Comparison of ENCODE assay signal across 21 mouse cellular contexts in the genomic region with DNA sequence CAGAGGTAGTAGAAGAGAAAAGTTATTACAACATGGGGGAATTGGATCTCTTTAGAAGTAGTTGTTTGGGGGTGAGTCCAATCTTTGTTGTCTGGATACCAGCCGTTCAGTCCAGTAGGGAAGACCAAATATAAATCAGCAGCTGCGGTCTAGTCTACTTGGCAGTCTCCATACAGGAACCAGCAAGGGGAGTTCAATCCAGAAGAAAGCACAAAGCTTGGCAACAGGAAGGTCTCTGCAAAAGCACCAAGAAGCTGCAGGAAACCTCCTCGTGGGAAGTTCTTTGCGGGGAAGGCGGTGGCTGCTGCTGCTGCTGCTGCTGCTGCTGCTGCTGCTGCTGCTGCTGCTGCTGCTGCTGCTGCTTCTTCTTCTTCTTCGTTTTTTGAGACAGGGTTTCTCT. TPM values are rescaled to one million over a fixed set of nuclear protein-coding genes. Genes with fewer than 3 reads are reported as not detected.
DNase-seq lines count a peak whose midpoint lies in the region; ATAC-seq and TF ChIP-seq lines count a peak whose summit lies in the region.
"Had no signal": no experiment of that assay in that cellular context is flagged by ENCODE, and none has a peak within 500 bp of the region (broad histone marks: within the 10 kb centered on the region; RNA-seq: fewer than 3 reads in every experiment).

No protein-coding gene starts in this region.

- H3K9ac ChIP-seq in hindbrain, postnatal 0 days (replicated peaks; ENCODE audit: low read length) = no peak overlapping the region
- H3K9ac ChIP-seq in hindbrain, embryonic 12.5 days = no peak overlapping the region
- H3K9ac ChIP-seq: embryonic facial prominence, embryonic 15.5 days; forebrain, embryonic 15.5 days had no signal

- H3K4me2 ChIP-seq in hindbrain, postnatal 0 days (ENCODE audit: low read depth, low read length) = no peak overlapping the region
- no peak overlapping the region for H3K4me2 ChIP-seq in hindbrain, embryonic 12.5 days (replicated peaks)
- H3K4me2 ChIP-seq: embryonic facial prominence, embryonic 15.5 days; forebrain, embryonic 15.5 days had no signal

- no peak for ATAC-seq in hindbrain, postnatal 0 days
- ATAC-seq in hindbrain, embryonic 12.5 days (ENCODE audit: low FRiP score) = no peak
- ATAC-seq: activated CD4-positive, CD25-positive, alpha-beta regulatory T cell, adult 4 months; forebrain, embryonic 15.5 days; hindbrain, embryonic 16.5 days; Patski had no signal

- no peaks in the 10 kb centered on the region for H3K4me1 ChIP-seq in hindbrain, postnatal 0 days (ENCODE audit: insufficient read depth, low read length)
- no peaks in the 10 kb centered on the region for H3K4me1 ChIP-seq in hindbrain, embryonic 12.5 days
- H3K4me1 ChIP-seq: embryonic facial prominence, embryonic 15.5 days; forebrain, embryonic 15.5 days had no signal

- peak; percentile 91 for DNase-seq in heart, adult 11 months
- DNase-seq in heart, adult 8-10 months (ENCODE audit: low spot score) = no peak
- peak; percentile 1 for DNase-seq in hindbrain, postnatal 0 days (ENCODE audit: low spot score)
- peak; percentile 1 for DNase-seq in lung, postnatal 10 days
- no peak for DNase-seq in lung, postnatal 25 days (ENCODE audit: low spot score)
- DNase-seq in layer of hippocampus, postnatal 25 days (ENCODE audit: extremely low spot score in 1 of 2, low spot score in 1 of 2) = no peak
- DNase-seq: adrenal gland, adult 2 months; adrenal gland, postnatal 25 days; cerebellum, adult 2 months; cerebellum, postnatal 10 days; embryo, embryonic 11 days; gastrocnemius, postnatal 25 days; kidney, adult 18-20 months had no signal

- no peak overlapping the region for H3K4me3 ChIP-seq in hindbrain, postnatal 0 days (ENCODE audit: low read length)
- no peak overlapping the region for H3K4me3 ChIP-seq in hindbrain, embryonic 12.5 days
- H3K4me3 ChIP-seq: embryonic facial prominence, embryonic 15.5 days; erythroblast, embryonic 14.5 days; forebrain, embryonic 15.5 days had no signal

- H3K27ac ChIP-seq in hindbrain, postnatal 0 days = no peak overlapping the region
- H3K27ac ChIP-seq in hindbrain, embryonic 12.5 days = no peak overlapping the region
- H3K27ac ChIP-seq: embryonic facial prominence, embryonic 15.5 days; forebrain, embryonic 15.5 days had no signal

- 73% methylated on average over 6 of the region's 6 CpGs for WGBS in hindbrain, postnatal 0 days
- 84% methylated on average over 6 of the region's 6 CpGs for WGBS in hindbrain, embryonic 12.5 days

- H3K9me3 ChIP-seq in hindbrain, postnatal 0 days (ENCODE audit: low read length) = no peaks in the 10 kb centered on the region
- no peaks in the 10 kb centered on the region for H3K9me3 ChIP-seq in hindbrain, embryonic 12.5 days (replicated peaks)
- H3K9me3 ChIP-seq: embryonic facial prominence, embryonic 15.5 days; forebrain, embryonic 15.5 days had no signal

- H3K27me3 ChIP-seq in hindbrain, postnatal 0 days (ENCODE audit: insufficient read depth, low read length) = no peaks in the 10 kb centered on the region
- H3K27me3 ChIP-seq in hindbrain, embryonic 12.5 days = peaks cover 7% of the 10 kb centered on the region; the same call in 1 of the 2 replicates
- H3K27me3 ChIP-seq: CH12.LX; forebrain, embryonic 15.5 days had no signal

- no peak for TF ChIP-seq CTCF in hindbrain, postnatal 0 days (IDR thresholded peaks at IDR 0.05; ENCODE audit: low read depth)

- H3K36me3 ChIP-seq in hindbrain, postnatal 0 days (ENCODE audit: insufficient read depth, low read length) = no peaks in the 10 kb centered on the region
- H3K36me3 ChIP-seq in hindbrain, embryonic 12.5 days = peaks cover 3% of the 10 kb centered on the region; the same call in 1 of the 2 replicates
- H3K36me3 ChIP-seq: embryonic facial prominence, embryonic 15.5 days; forebrain, embryonic 15.5 days had no signal

RNA-seq across cellular contexts. Expression of gene Huwe1, which starts 10.9 kb away (rescaled TPM):
- total RNA-seq in heart, adult 8-10 months (2022) = 100 to 1,000 TPM; 157 to 200 (median 175) TPM
- total RNA-seq in hindbrain, postnatal 0 days (2014; rRNA removed) = 131 and 140 TPM in 2 replicates
- 30.0 and 36.1 TPM in 2 replicates for polyA plus RNA-seq in hindbrain, postnatal 0 days (2015; fragmentation: Nextera tagmentation; extraction: Ambion mirVana)
- 72.1 and 73.0 TPM in 2 replicates for polyA plus RNA-seq in hindbrain, embryonic 12.5 days (2016; fragmentation: Nextera tagmentation; extraction: Ambion mirVana)
- 100 to 1,000 TPM; 236 to 293 TPM for total RNA-seq in layer of hippocampus, postnatal 25 days (2021)

Comparison
In these comparisons a context has a peak if more than half of its experiments do, and no peak if none do; other contexts are left out.
1. DNase-seq: peak in heart, adult 11 months (single experiment), hindbrain, postnatal 0 days (single experiment) and lung, postnatal 10 days (single experiment); none in heart, adult 8-10 months (single experiment), lung, postnatal 25 days (single experiment) and layer of hippocampus, postnatal 25 days (0 of 2).